Mouse (Mus musculus) bone marrow macrophage, adult 2 months (primary cell): ENCODE results near the gene Nhsl2. TPM values are rescaled to one million over a fixed set of nuclear protein-coding genes. Genes with fewer than 3 reads are reported as not detected.
"Not testable (repeated sequence)": the region's sequence is repeated elsewhere in the genome, so short reads cannot be mapped to it uniquely, and the experiment has no call there.

Experiments used
- H3K27ac ChIP-seq: 2 replicates; pipeline ENCODE4 v1.5.1; 2012; ENCODE audit warnings: low read depth, low read length; ENCODE audit not compliant: insufficient read depth
- H3K4me1 ChIP-seq: 2 replicates; pipeline ENCODE4 v1.6.1; 2012; ENCODE audit warnings: low read length; ENCODE audit not compliant: control insufficient read depth, insufficient read depth
- H3K4me3 ChIP-seq: 2 replicates; pipeline ENCODE4 v1.5.1; 2012; ENCODE audit warnings: mild to moderate bottlenecking, low read length, moderate library complexity; ENCODE audit not compliant: insufficient read depth
- CTCF ChIP-seq: IDR thresholded peaks from 2 replicates; pipeline ENCODE4 v1.5.1; 2012; ENCODE audit warnings: low read depth, mild to moderate bottlenecking, low read length, moderate library complexity
- POLR2A ChIP-seq: IDR thresholded peaks from 2 replicates; pipeline ENCODE4 v1.6.1; 2012; ENCODE audit warnings: mild to moderate bottlenecking, low read depth, low read length, borderline replicate concordance
- polyA plus RNA-seq: library from polyadenylated mRNA; stranded (reverse); fragments of >200 nt; gene quantifications from 2 replicates; pipeline ENCODE4 v1.2.4, GENCODE M21; 2012; ENCODE audit not compliant: missing spikeins, insufficient read depth, insufficient read length

Gene Nhsl2
- 3.5 and 4.6 TPM in 2 replicates for polyA plus RNA-seq

DNA sequence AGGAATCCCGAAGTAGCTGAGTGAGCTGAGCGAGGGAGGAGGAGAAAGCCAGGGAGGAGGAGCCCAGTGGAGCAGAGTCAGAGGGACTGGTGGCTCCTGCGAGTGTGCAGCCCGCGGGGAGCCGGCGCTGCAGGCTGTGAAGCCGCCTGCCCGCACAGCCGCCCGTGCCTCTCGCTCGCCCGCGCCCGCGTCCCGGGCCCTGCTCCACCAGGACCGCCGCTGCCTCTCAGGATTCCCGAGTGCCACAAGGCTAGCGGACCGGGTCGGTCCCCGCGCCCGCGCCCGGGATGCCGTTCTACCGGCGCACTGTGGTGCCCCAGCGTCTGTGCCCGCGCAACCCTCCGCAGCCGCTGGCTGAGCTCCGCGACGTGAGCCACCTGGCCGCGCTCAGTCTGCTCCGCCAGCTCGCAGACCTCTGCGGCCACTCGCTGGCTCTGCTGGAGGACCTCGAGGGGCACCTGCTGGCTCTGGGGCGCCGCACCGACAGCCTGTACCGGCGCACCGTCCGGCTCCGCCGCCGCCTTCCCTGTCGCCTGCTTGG lies at the start of gene Nhsl2:
Gene Nhsl2, plus strand, starts transcription at position 105 of the 541 bp plus-strand sequence.
- no peak for TF ChIP-seq CTCF
- no peak for TF ChIP-seq POLR2A
- no peak within 1 kb of the TSS for H3K27ac ChIP-seq
- H3K4me3 ChIP-seq = peak within 1 kb of the TSS; percentile 40
- no peaks in the 10 kb centered on the region for H3K4me1 ChIP-seq

GRCm38 (mm10) chrX:101805512-101805911 lies 43.7 kb upstream of the Nhsl2 start:
- Histone ChIP-seq H3K27ac (no peak overlapping the region), H3K4me1 (no peaks in the 10 kb centered on the region), H3K4me3 (no peak overlapping the region)
- TF ChIP-seq CTCF (no peak), POLR2A (no peak)

DNA sequence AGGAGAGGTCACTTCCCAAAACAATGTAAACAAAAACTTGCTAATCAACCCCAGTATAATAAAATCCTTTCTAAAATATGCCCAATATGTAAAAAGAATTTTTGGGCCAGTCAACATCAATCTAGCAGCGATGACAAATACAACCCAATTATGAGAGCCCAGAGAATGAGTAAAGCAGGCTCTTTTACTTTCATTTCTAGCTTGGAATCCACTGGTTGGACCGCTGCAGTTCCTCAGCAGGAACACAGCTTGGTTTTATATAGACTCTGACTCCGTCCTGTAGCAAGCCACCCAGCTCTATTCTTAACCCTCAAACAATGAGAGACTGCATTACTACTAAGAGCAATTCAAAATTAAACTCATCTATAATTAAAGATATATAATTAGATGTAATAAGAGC lies 37.4 kb upstream of the Nhsl2 start:
- no peaks in the 10 kb centered on the region for H3K4me1 ChIP-seq
- TF ChIP-seq POLR2A (no peak), CTCF (no peak)
- H3K27ac ChIP-seq = no peak overlapping the region
- no peak overlapping the region for H3K4me3 ChIP-seq

DNA sequence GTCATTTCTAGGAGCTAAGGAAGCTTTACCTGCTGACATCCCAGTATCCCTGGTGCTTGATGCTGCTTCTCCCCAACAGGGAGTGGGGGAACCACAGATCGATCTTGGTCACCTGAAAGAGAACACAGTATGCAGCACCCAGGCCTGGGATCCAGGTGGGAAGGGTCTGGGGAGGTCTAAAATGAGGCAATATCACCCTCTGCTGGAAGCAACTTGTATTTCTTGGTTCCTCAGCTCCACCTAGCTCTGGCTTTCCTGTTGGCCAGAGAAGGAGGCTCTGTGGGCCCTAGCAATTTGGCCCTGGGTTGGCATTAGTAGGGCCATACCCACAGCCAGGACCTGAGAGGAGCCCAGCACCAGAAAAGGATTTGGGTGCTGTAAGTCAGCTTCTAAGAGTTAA lies 30.0 kb upstream of the Nhsl2 start:
- no peaks in the 10 kb centered on the region for H3K4me1 ChIP-seq
- H3K4me3 ChIP-seq = no peak overlapping the region
- no peak overlapping the region for H3K27ac ChIP-seq
- no peak for TF ChIP-seq CTCF
- no peak for TF ChIP-seq POLR2A

- H3K27ac ChIP-seq, H3K4me1 ChIP-seq, H3K4me3 ChIP-seq: not testable (repeated sequence)
These were observed 29.2 kb upstream of the Nhsl2 start for GRCm38 (mm10) chrX:101819980-101820379.

DNA sequence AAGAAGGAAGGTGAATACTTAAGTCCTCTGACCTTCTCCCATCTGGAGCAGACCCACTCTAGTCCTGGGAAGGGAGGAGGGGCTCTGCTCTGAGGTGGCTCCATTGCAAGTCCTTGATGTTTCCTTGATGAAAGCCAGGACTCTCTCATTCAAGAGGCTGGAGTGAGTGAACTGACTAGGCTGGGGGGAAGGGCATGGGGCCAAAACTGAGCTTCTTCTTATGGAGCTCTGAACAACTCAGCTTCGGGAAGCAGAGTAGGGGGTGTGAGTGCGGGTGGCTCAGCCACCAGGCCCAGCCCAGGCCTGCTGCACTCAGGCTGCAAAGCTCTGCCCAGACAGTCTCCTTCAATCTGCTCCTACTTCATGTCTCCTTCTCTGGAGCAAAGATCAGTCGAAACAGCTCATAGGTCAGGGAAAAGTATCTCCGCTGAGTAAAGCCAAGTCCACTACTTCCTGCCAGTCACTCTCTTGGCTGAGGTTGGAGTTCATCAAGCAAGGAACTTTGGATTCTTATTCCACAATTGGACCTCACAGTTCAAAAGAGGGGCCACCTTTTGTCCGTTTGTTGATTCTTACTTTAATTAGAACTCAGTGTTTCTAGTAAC lies 1.9 kb upstream of the Nhsl2 start:
- Histone ChIP-seq H3K4me3 (no peak overlapping the region), H3K4me1 (no peaks in the 10 kb centered on the region), H3K27ac (no peak overlapping the region)
- TF ChIP-seq CTCF (no peak), POLR2A (no peak)

DNA sequence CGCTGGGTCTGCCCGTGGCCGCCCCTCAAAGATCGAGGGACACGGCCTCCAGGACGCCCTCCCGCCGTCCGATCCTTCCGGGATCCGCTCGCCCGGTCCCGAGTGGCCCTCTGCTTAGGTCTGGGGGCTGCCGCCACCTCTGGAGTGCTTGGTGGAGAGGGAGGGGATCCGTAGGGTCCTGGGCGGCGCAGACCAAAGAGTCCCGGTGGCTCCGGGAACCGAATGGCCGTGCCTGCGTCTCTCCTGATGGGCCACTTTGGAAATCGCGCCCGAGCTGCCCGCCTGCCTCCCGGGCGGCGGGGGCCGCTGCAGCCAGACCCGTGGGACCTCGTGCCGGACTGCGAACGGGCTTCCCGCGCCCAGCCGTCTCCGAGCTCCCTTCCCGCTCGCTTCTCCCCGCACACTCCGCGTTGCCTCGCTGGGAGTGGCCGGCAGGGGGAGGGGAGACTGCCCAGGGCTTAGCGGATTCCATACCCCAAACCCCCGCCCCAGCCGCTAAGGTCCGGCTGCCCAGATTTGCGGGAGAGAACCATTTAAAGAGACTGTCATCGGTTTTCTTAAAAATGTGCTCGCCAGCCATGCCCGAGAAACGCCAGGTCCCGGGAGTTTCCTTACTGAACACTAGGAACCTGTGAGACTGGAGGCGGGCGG lies 841 bp downstream of the Nhsl2 start:
- no peak overlapping the region for H3K27ac ChIP-seq
- TF ChIP-seq CTCF (no peak), POLR2A (no peak)
- no peaks in the 10 kb centered on the region for H3K4me1 ChIP-seq
- peak overlapping the region; percentile 40 for H3K4me3 ChIP-seq

DNA sequence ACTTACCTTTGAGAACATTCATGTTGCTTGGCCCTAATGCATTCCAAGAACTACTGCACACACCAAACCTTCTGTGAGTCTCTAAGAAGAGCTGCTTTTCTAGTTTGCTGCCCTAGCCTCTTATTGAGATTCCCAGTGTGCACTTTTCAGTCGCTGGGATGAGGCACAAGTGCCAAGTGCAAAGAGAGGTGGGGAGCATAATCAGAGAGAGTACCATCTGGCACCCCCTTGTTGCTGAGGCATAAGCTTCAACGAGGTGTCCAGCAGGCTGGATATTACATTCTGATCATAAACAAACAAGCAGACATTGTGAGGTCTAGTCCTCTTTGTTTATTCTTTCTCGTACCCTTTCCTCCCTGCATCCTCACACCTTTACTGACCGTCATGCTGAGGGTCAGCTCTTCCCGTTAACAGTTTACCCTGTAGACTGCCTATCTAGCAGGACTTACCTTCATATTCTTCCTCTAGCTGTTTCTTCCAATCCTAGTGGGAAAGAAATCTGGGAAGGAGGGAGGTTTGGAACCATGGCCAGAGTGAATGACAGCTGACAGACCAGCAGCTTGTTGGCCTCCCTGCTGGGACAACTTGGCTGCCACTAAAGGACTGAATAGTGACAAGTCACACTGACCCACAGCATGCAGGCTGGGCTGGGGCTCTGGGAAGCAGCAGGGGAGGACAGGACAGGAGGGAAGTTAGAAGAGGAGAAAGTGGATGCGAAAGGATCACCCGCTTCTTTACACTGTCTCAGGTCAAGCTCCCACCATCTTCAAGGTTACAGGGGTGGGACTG lies 2.6 kb downstream of the Nhsl2 start:
- Histone ChIP-seq H3K4me1 (no peaks in the 10 kb centered on the region), H3K27ac (no peak overlapping the region), H3K4me3 (no peak overlapping the region)
- TF ChIP-seq POLR2A (no peak), CTCF (no peak)

- Histone ChIP-seq H3K27ac (no peak overlapping the region), H3K4me3 (no peak overlapping the region), H3K4me1 (no peaks in the 10 kb centered on the region)
- TF ChIP-seq POLR2A = no peak
- TF ChIP-seq CTCF = no peak
These were observed 14.6 kb downstream of the Nhsl2 start for GRCm38 (mm10) chrX:101863666-101864378.

DNA sequence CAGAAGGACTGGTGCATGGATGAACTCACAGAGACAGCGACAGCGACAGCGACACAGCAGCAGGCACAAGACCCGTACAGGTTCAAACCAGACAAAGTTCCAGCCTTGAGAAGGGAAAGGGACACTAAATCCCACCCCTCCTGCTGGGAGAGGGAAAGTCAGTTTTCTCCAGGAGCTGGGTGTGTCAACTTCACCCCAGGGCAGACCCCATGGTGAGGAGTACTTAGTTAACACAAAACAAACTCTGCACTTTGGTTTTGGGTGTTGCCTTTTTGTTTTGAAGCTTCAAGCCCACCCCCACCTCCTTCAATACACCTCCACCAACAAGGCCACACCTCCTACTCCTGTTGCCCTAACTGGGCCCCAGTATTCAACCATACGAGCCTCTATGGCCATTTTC lies 15.6 kb downstream of the Nhsl2 start:
- TF ChIP-seq CTCF (no peak), POLR2A (no peak)

More for the DNA sequence above, 15.6 kb downstream of the Nhsl2 start:
- Histone ChIP-seq H3K4me1 (no peaks in the 10 kb centered on the region), H3K27ac (no peak overlapping the region), H3K4me3 (no peak overlapping the region)
